Mouse (Mus musculus) colon, adult 2 months (tissue): ENCODE measurements around the gene Olfr705. TPM values are rescaled to one million over a fixed set of nuclear protein-coding genes. Genes with fewer than 3 reads are reported as not detected.

Source experiments
- polyA plus RNA-seq: library from polyadenylated mRNA; depleted of rRNA; stranded (reverse); fragments of >200 nt; gene quantifications from 2 replicates; pipeline ENCODE4 v1.2.3, GENCODE M21; 2012; rRNA removed

The Olfr705 gene
- polyA plus RNA-seq: not detected in 2 replicates

DNA sequence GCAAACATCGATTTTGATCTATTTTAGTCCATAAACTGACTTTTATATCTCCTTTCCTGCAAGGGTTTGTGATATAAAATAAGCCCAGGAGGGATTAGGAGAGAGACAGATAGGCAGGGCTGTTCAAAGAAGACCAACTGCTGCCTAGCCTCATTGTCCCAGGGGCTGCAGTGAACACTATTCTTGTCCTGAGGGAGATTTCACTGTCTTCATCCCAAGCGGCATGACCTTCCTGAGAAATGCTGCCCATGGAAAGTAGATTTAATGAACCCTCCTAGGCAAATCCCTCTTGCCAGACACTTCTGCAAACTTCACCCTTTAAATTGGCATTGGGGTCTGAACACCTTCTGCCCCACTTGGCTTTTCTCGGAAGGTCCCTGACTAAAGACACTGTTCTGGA is at the start of gene Olfr705:
Gene Olfr705, minus strand, starts transcription at position 101 of the 400 bp plus-strand sequence.

DNA sequence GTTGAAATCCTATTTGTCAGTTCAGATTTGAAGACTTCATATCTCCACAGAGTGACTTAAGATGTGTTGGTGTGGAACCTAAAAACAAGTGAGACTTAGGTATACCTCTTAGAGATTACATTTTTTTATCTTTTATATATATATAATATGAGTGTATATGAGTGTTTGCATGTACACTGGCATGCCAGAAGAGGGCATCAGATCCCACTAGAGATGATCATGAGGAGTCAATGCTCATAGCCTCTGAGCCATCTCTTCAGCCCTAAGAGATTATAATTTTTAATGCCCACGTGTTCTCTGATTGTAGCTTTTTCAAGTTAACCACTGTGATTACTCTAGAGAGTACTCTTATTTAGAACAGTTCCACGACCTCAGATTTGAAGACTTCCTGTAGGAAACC is 31.0 kb upstream of the Olfr705 start, which contains the start of gene Olfr1532-ps1:
Gene Olfr1532-ps1, plus strand, starts transcription at position 326 of the 400 bp plus-strand sequence.

DNA sequence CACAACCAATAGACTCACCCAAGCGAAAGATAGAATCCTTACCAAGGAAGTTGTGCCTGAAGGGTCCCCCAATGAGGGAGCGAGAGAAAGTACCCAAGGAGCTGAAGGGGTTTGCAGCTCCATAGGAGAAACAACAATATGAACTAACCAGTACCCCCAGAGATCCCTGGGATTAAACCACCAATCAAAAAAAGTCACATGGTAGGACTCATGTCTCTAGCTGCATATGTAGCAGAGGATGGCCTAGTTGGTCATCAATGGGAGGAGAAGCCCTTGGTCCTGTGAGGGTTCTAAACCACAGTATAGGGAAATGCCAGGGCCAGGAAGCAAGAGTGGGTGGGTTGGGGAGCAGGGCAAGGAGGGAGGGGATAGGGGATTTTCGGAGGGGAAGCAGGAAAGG is 24.4 kb upstream of the Olfr705 start, which contains the start of gene Olfr707:
Gene Olfr707, minus strand, starts transcription at position 101 of the 400 bp plus-strand sequence.

DNA sequence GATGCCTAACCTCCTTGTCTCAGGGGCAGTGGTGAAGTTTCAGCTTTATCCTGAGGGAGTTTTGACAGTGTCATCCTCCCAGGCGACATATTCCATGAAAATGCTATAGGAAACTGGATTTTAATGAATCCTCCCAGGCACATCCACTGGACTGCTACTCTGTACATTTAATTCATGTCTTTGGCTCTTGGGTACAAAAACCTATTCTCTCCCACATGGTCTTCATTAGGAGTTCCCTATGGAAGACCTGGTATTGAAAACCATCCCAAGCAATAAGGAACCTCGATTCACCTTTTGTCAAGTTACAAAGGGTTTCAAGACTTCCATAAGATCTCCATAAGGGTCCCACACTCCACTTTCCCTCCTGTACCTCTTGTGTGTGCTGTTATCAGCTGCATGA is 11.4 kb upstream of the Olfr705 start, which contains the start of gene Olfr706:
Gene Olfr706, minus strand, starts transcription at position 101 of the 400 bp plus-strand sequence.

DNA sequence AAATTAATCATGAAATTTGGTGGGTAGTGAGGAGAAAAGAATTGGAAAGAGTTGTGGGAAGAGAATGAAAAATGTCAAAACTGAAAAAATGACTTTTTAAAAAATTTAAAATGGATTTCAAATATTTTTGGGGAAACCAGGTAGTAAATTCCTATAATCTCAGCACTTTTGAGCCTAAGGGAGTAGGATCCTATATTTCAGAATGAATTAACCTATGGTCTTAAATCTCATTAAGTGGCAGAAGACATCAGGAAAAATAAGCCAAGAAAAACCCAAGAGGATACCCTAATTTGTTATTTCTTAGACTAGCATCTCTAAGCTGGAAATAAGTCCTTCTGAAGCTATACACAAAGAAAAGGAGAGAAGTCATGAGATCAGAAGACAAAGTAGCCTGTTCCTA is 13.8 kb downstream of the Olfr705 start, which contains the start of gene Olfr704:
Gene Olfr704, plus strand, starts transcription at position 301 of the 400 bp plus-strand sequence.

DNA sequence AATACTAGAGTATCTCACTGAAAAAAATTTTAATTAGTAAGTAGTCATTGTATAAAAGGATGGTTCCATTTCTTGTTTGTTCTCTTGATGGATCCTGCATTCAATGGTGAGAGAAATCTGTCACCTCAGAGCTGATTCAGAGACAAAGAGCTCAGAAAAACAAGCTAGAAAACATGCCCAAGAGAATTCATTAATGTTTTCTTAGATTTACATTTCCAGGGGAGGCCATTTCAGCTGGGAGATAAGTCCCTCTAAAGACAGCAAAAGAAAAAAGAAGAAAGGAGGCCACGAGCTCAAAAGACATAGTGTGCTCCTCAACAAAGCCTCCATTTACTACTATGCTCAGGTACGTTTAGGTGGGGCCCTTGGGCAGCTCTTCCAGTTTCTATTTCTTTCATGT is 33.6 kb downstream of the Olfr705 start, which contains the start of gene Olfr703:
Gene Olfr703, plus strand, starts transcription at position 301 of the 400 bp plus-strand sequence.

DNA sequence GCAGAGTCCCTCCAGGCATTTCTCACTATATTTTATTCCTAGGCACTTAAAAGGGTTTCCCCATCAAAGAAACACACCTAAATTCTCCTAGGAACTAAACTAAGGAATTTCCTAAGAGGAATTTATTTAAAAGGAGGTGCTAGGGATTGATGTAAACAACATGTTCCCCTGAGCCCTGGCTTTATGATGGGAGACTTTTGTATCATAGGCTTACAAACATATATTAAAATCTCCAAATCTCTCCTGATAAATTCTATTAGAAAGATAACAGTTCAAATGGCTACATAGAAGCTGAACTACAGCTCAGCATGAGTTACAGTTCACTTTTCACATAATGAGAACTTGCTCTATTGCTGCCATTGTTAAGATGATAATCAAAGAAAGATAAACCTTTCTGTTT is 42.9 kb downstream of the Olfr705 start, which contains the start of gene Olfr702:
Gene Olfr702, minus strand, starts transcription at position 101 of the 400 bp plus-strand sequence.

Other genes starting within 250 kb of the Olfr705 start
- gene Olfr693, start 196.3 kb downstream of the Olfr705 start, polyA plus RNA-seq: not detected in 2 replicates
- gene Olfr694, start 185.1 kb downstream of the Olfr705 start, polyA plus RNA-seq: not detected in 2 replicates
- gene Olfr695, start 160.5 kb downstream of the Olfr705 start, polyA plus RNA-seq: not detected in 2 replicates
- gene Olfr697, start 134.4 kb downstream of the Olfr705 start, polyA plus RNA-seq: not detected in 2 replicates
- gene Olfr698, start 121.5 kb downstream of the Olfr705 start, polyA plus RNA-seq: not detected in 2 replicates
- gene Olfr699, start 83.7 kb downstream of the Olfr705 start, polyA plus RNA-seq: not detected in 2 replicates
- gene Olfr700, start 68.1 kb downstream of the Olfr705 start, polyA plus RNA-seq: not detected in 2 replicates
- gene Olfr701, start 62.8 kb downstream of the Olfr705 start, polyA plus RNA-seq: not detected in 2 replicates
- gene Olfr702, start 43.0 kb downstream of the Olfr705 start, polyA plus RNA-seq: not detected in 2 replicates
- not detected in 2 replicates for gene Olfr703, start 33.5 kb downstream of the Olfr705 start, polyA plus RNA-seq
- not detected in 2 replicates for gene Olfr704, start 13.7 kb downstream of the Olfr705 start, polyA plus RNA-seq
- gene Olfr706, start 11.3 kb upstream of the Olfr705 start, polyA plus RNA-seq: not detected in 2 replicates
- not detected in 2 replicates for gene Olfr707, start 24.4 kb upstream of the Olfr705 start, polyA plus RNA-seq
- not detected in 2 replicates for gene Olfr1532-ps1, start 31.1 kb upstream of the Olfr705 start, polyA plus RNA-seq
- not detected in 2 replicates for gene Olfr709-ps1, start 55.3 kb upstream of the Olfr705 start, polyA plus RNA-seq
- not detected in 2 replicates for gene Olfr710, start 71.4 kb upstream of the Olfr705 start, polyA plus RNA-seq
- not detected in 2 replicates for gene Olfr6, start 87.0 kb upstream of the Olfr705 start, polyA plus RNA-seq
- gene Olfr711, start 98.6 kb upstream of the Olfr705 start, polyA plus RNA-seq: not detected in 2 replicates
- not detected in 2 replicates for gene Olfr2, start 129.2 kb upstream of the Olfr705 start, polyA plus RNA-seq
- not detected in 2 replicates for gene Olfr713, start 154.3 kb upstream of the Olfr705 start, polyA plus RNA-seq
- gene Olfr714, start 194.1 kb upstream of the Olfr705 start, polyA plus RNA-seq: not detected in 2 replicates
- gene Olfr17, start 216.3 kb upstream of the Olfr705 start, polyA plus RNA-seq: not detected in 2 replicates
- gene Olfr715b, start 233.5 kb upstream of the Olfr705 start, polyA plus RNA-seq: not detected in 2 replicates